Mouse (Mus musculus): ENCODE results near the gene Syn3.

DNA sequence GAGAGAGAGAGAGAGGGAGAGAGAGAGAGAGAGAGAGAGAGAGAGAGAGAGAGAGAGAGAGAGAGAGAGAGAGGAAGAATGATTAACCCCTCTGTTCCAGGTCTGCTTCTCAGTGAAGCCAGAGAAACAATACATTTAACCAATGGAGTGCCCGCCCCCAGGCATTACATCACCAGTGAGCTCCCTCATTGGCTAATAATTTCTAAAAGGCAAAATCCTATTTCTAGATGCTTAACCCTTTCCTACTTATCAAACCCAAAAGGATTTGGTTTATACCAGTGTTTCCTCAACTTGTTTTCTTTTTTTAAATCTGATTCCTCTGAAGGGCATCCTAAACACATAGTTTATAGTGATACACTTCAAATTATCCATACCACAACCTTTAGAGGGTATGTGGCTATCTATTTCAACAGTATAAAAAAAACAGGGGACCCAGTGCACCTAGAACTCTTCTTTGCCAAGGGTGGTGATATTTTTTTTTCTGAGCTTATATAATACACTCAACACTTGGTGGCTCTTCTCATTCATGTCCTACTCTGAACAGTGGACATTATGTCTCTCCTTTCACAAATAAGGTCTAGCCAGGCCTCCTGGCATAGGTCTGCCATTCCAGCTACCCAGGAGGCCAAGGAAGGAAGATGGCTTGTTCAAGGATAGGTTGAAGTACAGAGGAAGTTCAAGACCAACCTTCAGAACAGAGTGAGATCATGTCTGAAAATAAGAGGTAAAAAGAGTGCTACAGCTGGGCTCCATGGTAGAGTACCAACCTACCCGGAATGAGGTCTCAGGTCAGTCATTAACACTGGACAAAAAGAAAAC is 6.4 kb downstream of the Syn3 start:
- TF ChIP-seq POLR2A (IDR thresholded peaks at IDR 0.05; ENCODE audit: low read depth, low read length) (no peak), CTCF (conservative IDR thresholded peaks at IDR 0.05; ENCODE audit: insufficient read depth, insufficient read length, low read depth, low read length) (no peak)
